Mouse (Mus musculus) midbrain, embryonic 16.5 days (tissue): ENCODE results near the gene Grik1. TPM values are rescaled to one million over a fixed set of nuclear protein-coding genes. Genes with fewer than 3 reads are reported as not detected.

ENCODE experiments used
- ATAC-seq: fragments of 200-750 bp; cut with Nextera tagmentation; 2 replicates; pipeline ENCODE4 v1.8.0; 2017; ENCODE audit warnings: moderate TSS enrichment
- H3K27ac ChIP-seq: fragments of 300-500 bp; sonication (generic); 2 replicates; pipeline ENCODE4 v1.5.1; 2014; ENCODE audit warnings: mild to moderate bottlenecking, low read length, mixed read lengths
- H3K27me3 ChIP-seq: fragments of 300-500 bp; sonication (generic); 2 replicates; pipeline ENCODE4 v1.6.1; 2014; ENCODE audit warnings: low read depth, low read length, mixed read lengths; ENCODE audit not compliant: control insufficient read depth, insufficient read depth
- H3K36me3 ChIP-seq: fragments of 300-500 bp; sonication (generic); 2 replicates; pipeline ENCODE4 v1.6.1; 2014; ENCODE audit warnings: mild to moderate bottlenecking, low read length, moderate library complexity, mixed read lengths; ENCODE audit not compliant: control insufficient read depth, insufficient read depth
- H3K4me1 ChIP-seq: fragments of 300-500 bp; sonication (generic); 2 replicates; pipeline ENCODE4 v1.6.1; 2014; ENCODE audit warnings: mild to moderate bottlenecking, low read length, mixed read lengths; ENCODE audit not compliant: control insufficient read depth, insufficient read depth
- H3K4me2 ChIP-seq: fragments of 300-500 bp; sonication (generic); 2 replicates; pipeline ENCODE4 v1.6.1; 2014; ENCODE audit warnings: mild to moderate bottlenecking, low read length, mixed read lengths
- H3K4me3 ChIP-seq: fragments of 300-500 bp; sonication (generic); 2 replicates; pipeline ENCODE4 v1.5.1; 2014; ENCODE audit warnings: low read depth, mild to moderate bottlenecking, low read length, moderate library complexity, mixed read lengths
- H3K9ac ChIP-seq: fragments of 300-500 bp; sonication (generic); 2 replicates; pipeline ENCODE4 v1.6.1; 2014; ENCODE audit warnings: low read depth, low read length, mixed read lengths
- H3K9me3 ChIP-seq: fragments of 300-500 bp; sonication (generic); replicated peaks from 2 replicates; pipeline ENCODE4 v1.6.1; 2014; ENCODE audit warnings: mild to moderate bottlenecking, low read length, mixed read lengths; ENCODE audit not compliant: control insufficient read depth, poor library complexity, severe bottlenecking
- WGBS: fragments of 180-500 bp; shearing (Covaris S2); extraction: QIAGEN DNeasy Blood & Tissue Kit; methylation state at CpG from one replicate; pipeline ENCODE4 v1.1.7; 2014; 5-methylcytosine and 5-hydroxymethylcytosine counted together
- polyA plus RNA-seq: library from polyadenylated mRNA; unstranded; fragments of >200 nt; fragmentation: Nextera tagmentation; extraction: Ambion mirVana; gene quantifications from 2 replicates; pipeline ENCODE4 v1.2.1, GENCODE M21; 2015

Gene Grik1
- polyA plus RNA-seq, 1 experiment from 2014 or later = 37.0 TPM

GRCm38 (mm10) chr16:88044321-88044720 is 245.7 kb downstream of the Grik1 start:
- Histone ChIP-seq H3K9ac (no peak overlapping the region), H3K4me1 (no peaks in the 10 kb centered on the region), H3K36me3 (no peaks in the 10 kb centered on the region), H3K9me3 (no peaks in the 10 kb centered on the region), H3K4me2 (no peak overlapping the region), H3K27ac (no peak overlapping the region), H3K27me3 (no peaks in the 10 kb centered on the region), H3K4me3 (no peak overlapping the region)
- 98% methylated on average over 4 of the region's 4 CpGs for whole genome bisulfite sequencing
- no peak for ATAC-seq

DNA sequence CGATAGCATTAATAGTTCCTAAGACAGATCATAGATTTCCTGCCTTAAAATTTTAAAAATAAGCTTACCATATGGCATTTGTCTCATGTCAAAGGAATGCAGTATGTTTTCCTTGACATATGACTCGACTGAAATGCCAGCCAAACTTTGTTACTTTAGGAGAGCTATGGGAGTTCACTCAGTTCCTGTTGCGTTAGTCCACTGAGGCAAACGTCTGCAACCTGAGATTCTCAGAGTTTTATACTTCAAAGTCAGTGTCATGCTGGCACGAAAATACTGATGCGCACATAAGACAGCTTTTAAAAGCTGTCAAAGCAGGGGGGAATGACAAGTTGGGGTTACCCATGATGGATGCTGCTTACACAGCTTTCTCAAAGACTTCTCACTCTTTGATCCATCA is 247.6 kb downstream of the Grik1 start:
- Histone ChIP-seq H3K4me3 (no peak overlapping the region), H3K9me3 (no peaks in the 10 kb centered on the region), H3K4me1 (no peaks in the 10 kb centered on the region), H3K36me3 (no peaks in the 10 kb centered on the region), H3K9ac (no peak overlapping the region), H3K4me2 (no peak overlapping the region), H3K27me3 (no peaks in the 10 kb centered on the region), H3K27ac (no peak overlapping the region)
- 77% methylated on average over 6 of the region's 6 CpGs for WGBS
- ATAC-seq = no peak

DNA sequence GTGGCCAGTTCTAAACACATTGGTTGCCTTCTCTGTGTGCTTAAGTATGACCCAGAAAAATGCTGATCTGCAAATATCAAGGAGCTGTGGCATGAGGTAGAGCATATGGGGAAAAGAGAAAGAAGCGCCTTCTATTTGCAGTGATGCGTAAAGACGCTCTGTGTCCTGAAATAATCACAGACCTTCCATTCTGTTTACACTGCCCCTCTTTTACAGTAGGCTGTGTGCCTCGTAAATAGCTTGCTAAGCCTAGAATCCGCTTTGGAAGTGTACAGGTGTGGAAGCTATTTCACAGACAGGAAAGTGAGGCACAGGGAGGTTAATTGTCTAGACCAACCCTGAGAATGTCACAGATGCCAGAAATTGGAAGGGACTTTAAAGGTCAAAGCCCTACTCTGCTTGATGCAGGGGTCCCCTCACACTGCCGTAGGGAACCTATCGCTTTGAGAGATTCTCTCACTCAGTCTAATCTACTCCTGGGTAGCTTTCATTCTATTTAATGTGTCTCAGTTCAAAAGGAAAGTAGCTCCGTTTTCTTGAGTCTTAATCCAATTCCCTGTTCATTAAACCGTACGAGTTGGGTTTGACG is 251.5 kb downstream of the Grik1 start:
- ATAC-seq = no peak
- 55% methylated on average over 11 of the region's 11 CpGs for WGBS
- H3K4me2 ChIP-seq = no peak overlapping the region

DNA sequence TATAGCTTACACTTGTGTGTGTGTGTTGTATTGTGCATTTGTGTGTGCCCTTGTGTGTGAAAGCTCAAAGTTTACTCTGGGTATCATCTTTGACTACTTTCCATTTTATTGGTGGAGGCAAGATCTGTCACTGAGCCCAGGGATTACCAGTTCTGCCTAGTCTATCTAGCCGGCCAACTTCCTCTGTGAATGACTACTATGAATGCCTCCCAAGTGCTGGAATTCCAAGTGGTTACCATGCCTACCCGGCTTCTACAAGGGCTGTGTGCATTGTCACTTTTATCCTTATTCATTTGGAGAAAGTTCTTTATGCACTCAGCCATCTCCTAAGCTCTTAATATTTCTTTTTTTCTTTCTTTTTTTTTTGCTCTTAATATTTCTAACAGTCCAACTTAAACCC is 301.3 kb downstream of the Grik1 start:
- WGBS = 6% methylated on average over 2 of the region's 2 CpGs
- no peak overlapping the region for H3K4me2 ChIP-seq
- ATAC-seq = peak; percentile 72; the same call in 1 of the 2 replicates
- H3K4me3 ChIP-seq = no peak overlapping the region
- H3K27me3 ChIP-seq = no peaks in the 10 kb centered on the region
- H3K36me3 ChIP-seq = no peaks in the 10 kb centered on the region
- H3K9me3 ChIP-seq = no peaks in the 10 kb centered on the region
- no peak overlapping the region for H3K9ac ChIP-seq
- H3K27ac ChIP-seq = no peak overlapping the region
- no peaks in the 10 kb centered on the region; the same call in 1 of the 2 replicates for H3K4me1 ChIP-seq

More for the DNA sequence above, 251.5 kb downstream of the Grik1 start:
- Histone ChIP-seq H3K27ac (0 out of 2 replicates have a peak overlapping the region, but pooled peaks have one; percentile 10), H3K4me3 (no peak overlapping the region), H3K9ac (no peak overlapping the region), H3K9me3 (no peaks in the 10 kb centered on the region), H3K4me1 (no peaks in the 10 kb centered on the region), H3K36me3 (no peaks in the 10 kb centered on the region), H3K27me3 (no peaks in the 10 kb centered on the region)

DNA sequence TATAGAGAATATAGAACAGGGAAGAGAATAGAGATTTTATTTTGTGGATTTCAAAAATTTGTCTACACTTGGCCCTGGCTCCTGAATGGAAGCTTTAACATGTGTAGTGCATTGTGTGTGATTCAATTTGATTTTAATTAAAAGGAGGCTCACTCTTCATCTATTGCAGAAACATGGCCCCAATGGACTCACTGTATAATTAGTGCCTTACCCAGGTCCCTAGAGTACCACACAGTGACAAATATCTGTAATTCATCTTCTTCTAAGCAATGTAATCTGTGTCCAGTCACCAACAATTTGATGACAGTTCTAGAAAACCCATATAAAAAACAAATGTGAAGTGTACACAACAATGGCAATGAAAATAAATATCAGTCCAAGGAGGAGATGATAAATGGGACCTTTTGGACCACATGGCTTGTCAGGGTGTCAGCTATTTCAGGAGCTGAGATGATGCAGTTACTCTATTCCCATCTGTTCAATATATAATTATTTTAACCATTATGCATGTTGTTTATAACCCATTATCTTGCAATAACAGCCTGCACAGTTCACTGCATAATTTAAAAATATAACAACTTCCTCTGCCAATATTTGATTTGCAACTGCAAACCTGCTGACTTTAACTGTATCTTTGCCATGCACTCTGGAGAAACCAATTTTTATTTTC is 305.7 kb downstream of the Grik1 start:
- H3K36me3 ChIP-seq = no peaks in the 10 kb centered on the region
- no peaks in the 10 kb centered on the region for H3K27me3 ChIP-seq
- H3K4me3 ChIP-seq = no peak overlapping the region
- H3K9ac ChIP-seq = no peak overlapping the region
- no peak overlapping the region for H3K4me2 ChIP-seq
- H3K9me3 ChIP-seq = no peaks in the 10 kb centered on the region
- H3K4me1 ChIP-seq = no peaks in the 10 kb centered on the region; the same call in 1 of the 2 replicates
- no peak overlapping the region for H3K27ac ChIP-seq
- no peak for ATAC-seq

DNA sequence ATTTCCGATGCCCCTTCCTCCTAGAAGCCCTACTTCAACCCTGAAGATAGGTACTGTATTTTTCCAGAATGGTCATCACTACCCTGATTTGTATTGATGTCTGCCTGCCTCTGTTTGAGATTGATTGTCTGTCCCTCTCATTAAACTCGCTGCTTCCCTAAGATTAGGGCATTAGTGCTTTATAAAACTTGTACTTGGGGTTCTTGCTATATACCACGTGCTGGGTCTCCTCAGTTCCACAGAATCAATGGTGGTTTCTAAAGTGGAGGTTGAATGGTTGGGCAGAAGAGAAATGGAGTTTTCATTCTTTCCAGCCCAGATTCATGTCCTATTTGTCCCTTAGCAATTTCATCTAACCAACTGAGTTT is 316.0 kb downstream of the Grik1 start:
- Histone ChIP-seq H3K27ac (no peak overlapping the region), H3K27me3 (no peaks in the 10 kb centered on the region), H3K9ac (no peak overlapping the region), H3K4me2 (no peak overlapping the region), H3K4me1 (no peaks in the 10 kb centered on the region), H3K36me3 (no peaks in the 10 kb centered on the region), H3K4me3 (no peak overlapping the region), H3K9me3 (no peaks in the 10 kb centered on the region)
- WGBS = 65% methylated on average over 3 of the region's 3 CpGs
- no peak for ATAC-seq

DNA sequence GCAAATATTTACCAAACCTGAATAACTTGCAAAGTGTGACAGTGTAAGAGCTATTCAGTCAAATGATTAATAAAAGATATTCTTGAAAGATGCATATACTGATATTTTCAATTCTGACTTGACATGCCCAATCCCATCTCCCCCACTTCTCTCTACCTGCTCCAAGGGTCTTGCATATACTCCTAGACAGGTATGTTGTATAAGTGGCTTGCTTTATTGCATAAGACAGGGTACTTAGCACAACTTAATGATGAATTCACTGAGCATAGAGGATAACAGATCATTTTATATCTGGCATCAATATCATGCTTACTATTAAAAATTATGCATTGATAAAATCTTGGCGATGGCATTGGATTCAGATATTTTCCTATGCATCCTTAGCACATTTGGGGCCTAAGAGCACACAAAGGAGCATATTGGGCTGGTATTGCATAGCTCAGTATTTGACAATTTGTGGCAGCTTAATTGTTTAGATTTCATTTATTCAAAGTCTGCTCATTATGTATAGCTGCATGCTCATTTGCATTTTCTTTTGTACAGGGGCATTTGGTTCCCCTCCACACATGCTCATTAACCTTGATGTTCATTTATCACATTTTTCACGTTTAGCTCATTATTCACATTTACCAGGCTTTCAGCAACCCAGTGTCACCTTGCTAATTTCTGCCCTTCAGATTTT is 316.5 kb downstream of the Grik1 start:
- WGBS = 55% methylated on average over 2 of the region's 2 CpGs
- no peaks in the 10 kb centered on the region for H3K9me3 ChIP-seq
- no peak overlapping the region for H3K27ac ChIP-seq
- H3K4me1 ChIP-seq = no peaks in the 10 kb centered on the region
- no peaks in the 10 kb centered on the region for H3K36me3 ChIP-seq
- no peak overlapping the region for H3K4me2 ChIP-seq
- no peak for ATAC-seq
- H3K27me3 ChIP-seq = no peaks in the 10 kb centered on the region
- H3K9ac ChIP-seq = no peak overlapping the region
- no peak overlapping the region for H3K4me3 ChIP-seq

- ATAC-seq = no peak
- Histone ChIP-seq H3K9me3 (no peaks in the 10 kb centered on the region), H3K36me3 (no peaks in the 10 kb centered on the region), H3K9ac (no peak overlapping the region), H3K27me3 (no peaks in the 10 kb centered on the region), H3K4me2 (no peak overlapping the region), H3K4me1 (no peaks in the 10 kb centered on the region), H3K4me3 (no peak overlapping the region), H3K27ac (no peak overlapping the region)
- 65% methylated on average over 6 of the region's 6 CpGs for WGBS
Observed at GRCm38 (mm10) chr16:87971911-87972310, 318.2 kb downstream of the Grik1 start.

- WGBS = 83% methylated on average over 3 of the region's 3 CpGs
- Histone ChIP-seq H3K27me3 (no peaks in the 10 kb centered on the region), H3K4me3 (no peak overlapping the region), H3K4me1 (no peaks in the 10 kb centered on the region), H3K9me3 (no peaks in the 10 kb centered on the region), H3K27ac (no peak overlapping the region), H3K9ac (no peak overlapping the region), H3K36me3 (no peaks in the 10 kb centered on the region), H3K4me2 (no peak overlapping the region)
- ATAC-seq = no peak
Observed at GRCm38 (mm10) chr16:87969936-87970335, 320.1 kb downstream of the Grik1 start.
